Mouse (Mus musculus) bone marrow, adult 2 months (tissue): ENCODE measurements around the gene Ssbp3.

ENCODE experiments used
- CTCF ChIP-seq: fragments of 200-500 bp; IDR thresholded peaks from 2 replicates; pipeline ENCODE4 v1.5.1; 2011; ENCODE audit warnings: low read length, control low read depth; ENCODE audit not compliant: control insufficient read depth, insufficient read depth
- POLR2A ChIP-seq: fragments of 200-500 bp; IDR thresholded peaks from 2 replicates; pipeline ENCODE4 v1.6.1; 2011; ENCODE audit warnings: low read depth, mild to moderate bottlenecking, control low read depth, low read length, borderline replicate concordance; ENCODE audit not compliant: control insufficient read depth

DNA sequence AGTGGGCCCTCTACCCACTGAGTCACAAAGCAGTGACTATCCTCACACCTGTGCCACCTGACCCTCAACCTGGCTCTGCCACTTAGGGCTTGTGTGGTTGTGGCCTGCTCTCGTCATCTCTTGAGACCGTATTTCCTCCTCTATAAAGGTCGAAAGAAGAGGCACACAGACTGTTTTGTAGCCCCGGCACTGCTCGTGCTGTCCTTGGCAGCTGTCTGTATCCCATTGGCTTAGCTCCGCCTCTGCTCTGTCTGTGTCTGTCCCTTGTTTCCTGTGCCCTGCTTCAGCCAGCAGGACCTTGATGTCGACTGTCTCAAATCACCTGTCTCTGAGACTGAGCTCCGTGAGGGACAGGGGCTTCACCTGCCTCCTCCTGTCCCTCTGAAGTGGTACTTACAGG is 116.0 kb downstream of the Ssbp3 start:
- no peak for TF ChIP-seq CTCF
- TF ChIP-seq POLR2A, result no peak
